Mouse (Mus musculus) cortical plate, adult 2 months (tissue): ENCODE results near the gene Marveld1.

Experiments
- CTCF ChIP-seq: fragments of 200-500 bp; IDR thresholded peaks from 2 replicates; pipeline ENCODE4 v1.5.1; 2011; ENCODE audit warnings: mild to moderate bottlenecking, control low read depth, low read length; ENCODE audit not compliant: insufficient read depth; ENCODE audit errors: extremely low read depth
- POLR2A ChIP-seq: fragments of 200-500 bp; IDR thresholded peaks from 2 replicates; pipeline ENCODE4 v1.6.1; 2011; ENCODE audit warnings: mild to moderate bottlenecking, low read length, control low read depth; ENCODE audit not compliant: insufficient read depth; ENCODE audit errors: extremely low read depth

DNA sequence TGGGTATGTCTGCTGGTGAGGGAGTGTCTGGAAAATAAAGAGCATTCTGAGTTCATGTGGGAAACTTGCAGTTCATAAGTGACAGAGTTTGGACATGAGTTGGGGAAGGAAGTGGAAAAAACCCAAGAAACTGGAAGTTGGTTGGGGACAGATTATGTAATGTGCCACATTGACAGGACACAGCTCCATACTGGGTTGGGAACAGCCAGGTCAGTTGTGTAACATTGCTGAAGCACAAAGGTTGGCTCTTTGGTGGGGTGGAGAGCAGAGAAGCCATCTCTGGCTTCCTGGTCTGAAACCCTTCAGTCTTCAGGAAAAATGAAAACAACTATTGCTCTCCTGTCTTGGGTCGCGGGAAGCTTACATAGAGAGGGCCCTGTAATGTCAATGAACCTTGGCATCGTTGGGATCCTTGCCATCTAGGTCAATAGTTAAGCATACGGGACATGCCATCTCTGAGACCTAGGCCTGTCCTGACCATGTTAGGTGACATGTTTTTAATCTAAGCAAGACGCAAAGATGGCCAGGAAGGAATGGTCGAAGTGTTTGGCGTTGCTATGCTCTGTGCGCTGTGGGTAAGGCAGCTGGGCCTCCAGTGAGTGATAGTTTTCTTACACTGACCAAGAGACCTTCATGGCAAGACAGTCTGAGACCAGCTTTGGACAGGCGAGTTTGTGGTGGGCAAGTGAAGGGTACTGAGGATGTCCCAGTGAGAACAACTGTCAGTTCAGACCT is 757 bp upstream of the Marveld1 start:
- TF ChIP-seq CTCF (no peak), POLR2A (no peak)
